Mouse (Mus musculus) G1E (cell line): ENCODE data around the gene Idh1.

Source experiments
- CTCF ChIP-seq: IDR thresholded peaks from 2 replicates; pipeline ENCODE4 v1.5.1; 2012; ENCODE audit warnings: low read depth, low read length, inconsistent platforms, mixed read lengths
- TAL1 ChIP-seq: conservative IDR thresholded peaks from 2 replicates; pipeline ENCODE4 v1.6.1; 2012; ENCODE audit warnings: low read depth, low read length, inconsistent platforms, mixed read lengths

DNA sequence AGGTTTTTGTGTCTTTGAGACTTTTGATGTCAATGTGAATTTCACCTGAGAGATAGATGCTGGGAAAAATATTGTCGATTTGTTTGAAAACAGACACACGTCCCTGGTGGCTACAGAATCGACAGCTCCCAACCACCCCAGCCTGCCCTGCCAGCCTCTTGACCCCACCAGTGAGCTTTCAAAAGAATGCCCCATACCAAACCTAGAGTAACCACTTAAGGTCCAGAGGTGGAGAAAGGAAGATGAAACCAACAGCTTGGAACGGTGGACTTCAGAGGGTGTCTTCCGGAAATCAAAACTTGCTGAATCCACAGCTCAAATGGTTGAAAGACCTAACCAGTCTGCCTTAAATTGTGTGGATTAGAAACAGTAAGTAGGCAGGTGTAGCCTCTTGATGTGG is 39.0 kb downstream of the Idh1 start:
- TF ChIP-seq CTCF (no peak), TAL1 (no peak)
